Mouse (Mus musculus) lung, embryonic 16.5 days (tissue): ENCODE data around the gene Specc1. TPM values are rescaled to one million over a fixed set of nuclear protein-coding genes. Genes with fewer than 3 reads are reported as not detected.
A peak's percentile ranks its signal among the peaks of the same experiment; 100 is the strongest.

ENCODE experiments used
- ATAC-seq: fragments of 200-750 bp; cut with Nextera tagmentation; 2 replicates; pipeline ENCODE4 v1.8.0; 2017; ENCODE audit warnings: low read depth, mild to moderate bottlenecking, moderate library complexity
- H3K27ac ChIP-seq: fragments of 300-500 bp; sonication (generic); 2 replicates; pipeline ENCODE4 v1.5.1; 2014; ENCODE audit warnings: mild to moderate bottlenecking, control low read depth, low read length
- H3K27me3 ChIP-seq: fragments of 300-500 bp; sonication (generic); 2 replicates; pipeline ENCODE4 v1.6.1; 2014; ENCODE audit warnings: low read depth, low read length, mixed read lengths; ENCODE audit not compliant: control insufficient read depth, insufficient read depth
- H3K36me3 ChIP-seq: fragments of 300-500 bp; sonication (generic); 2 replicates; pipeline ENCODE4 v1.6.1; 2014; ENCODE audit warnings: low read length; ENCODE audit not compliant: control insufficient read depth, insufficient read depth
- H3K4me1 ChIP-seq: fragments of 300-500 bp; sonication (generic); replicated peaks from 2 replicates; pipeline ENCODE4 v1.6.1; 2014; ENCODE audit warnings: low read length, mixed read lengths; ENCODE audit not compliant: control insufficient read depth, insufficient read depth
- H3K4me2 ChIP-seq: fragments of 300-500 bp; sonication (generic); 2 replicates; pipeline ENCODE4 v1.6.1; 2014; ENCODE audit warnings: low read depth, low read length, control low read depth
- H3K4me3 ChIP-seq: fragments of 300-500 bp; sonication (generic); 2 replicates; pipeline ENCODE4 v1.5.1; 2014; ENCODE audit warnings: mild to moderate bottlenecking, low read length, control low read depth
- H3K9ac ChIP-seq: fragments of 300-500 bp; sonication (generic); 2 replicates; pipeline ENCODE4 v1.6.1; 2014; ENCODE audit warnings: low read length, control low read depth
- H3K9me3 ChIP-seq: fragments of 300-500 bp; sonication (generic); 2 replicates; pipeline ENCODE4 v1.6.1; 2016; ENCODE audit warnings: low read length; ENCODE audit not compliant: control insufficient read depth
- WGBS: fragments of 180-500 bp; shearing (Covaris S2); extraction: QIAGEN DNeasy Blood & Tissue Kit; methylation state at CpG from one replicate; pipeline ENCODE4 v1.1.7; 2014; 5-methylcytosine and 5-hydroxymethylcytosine counted together
- polyA plus RNA-seq: library from polyadenylated mRNA; unstranded; fragments of >200 nt; fragmentation: Nextera tagmentation; extraction: Ambion mirVana; gene quantifications from 2 replicates; pipeline ENCODE4 v1.2.1, GENCODE M21; 2015

Specc1 gene
- polyA plus RNA-seq, 1 experiment from 2014 or later, result 9.7 TPM

DNA sequence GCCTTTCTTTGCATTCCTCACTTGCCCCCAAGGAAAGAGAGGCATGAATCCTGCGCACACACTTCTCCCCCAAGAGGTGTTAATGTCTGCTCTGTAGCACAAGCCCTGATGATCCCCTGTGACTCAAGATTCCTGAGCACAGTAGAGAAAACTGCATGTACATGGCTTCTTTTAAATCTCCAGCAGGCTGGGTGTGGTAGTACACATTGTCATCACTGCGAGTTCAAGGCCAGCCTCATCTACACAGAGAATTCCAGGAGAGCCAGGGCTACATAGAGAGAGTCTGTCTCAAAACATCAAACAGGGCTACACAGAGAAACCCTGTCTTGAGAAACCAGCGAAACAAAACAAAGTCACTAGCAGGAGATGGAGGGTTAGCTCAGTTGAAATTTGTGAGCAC lies 211.6 kb downstream of the Specc1 start:
- ATAC-seq, result no peak
- H3K4me2 ChIP-seq, result no peak overlapping the region
- no peaks in the 10 kb centered on the region for H3K9me3 ChIP-seq
- no peaks in the 10 kb centered on the region for H3K36me3 ChIP-seq
- no peak overlapping the region for H3K9ac ChIP-seq
- 86% methylated on average over 3 of the region's 3 CpGs for WGBS
- no peaks in the 10 kb centered on the region for H3K27me3 ChIP-seq
- no peaks in the 10 kb centered on the region for H3K4me1 ChIP-seq
- no peak overlapping the region for H3K4me3 ChIP-seq
- no peak overlapping the region for H3K27ac ChIP-seq

DNA sequence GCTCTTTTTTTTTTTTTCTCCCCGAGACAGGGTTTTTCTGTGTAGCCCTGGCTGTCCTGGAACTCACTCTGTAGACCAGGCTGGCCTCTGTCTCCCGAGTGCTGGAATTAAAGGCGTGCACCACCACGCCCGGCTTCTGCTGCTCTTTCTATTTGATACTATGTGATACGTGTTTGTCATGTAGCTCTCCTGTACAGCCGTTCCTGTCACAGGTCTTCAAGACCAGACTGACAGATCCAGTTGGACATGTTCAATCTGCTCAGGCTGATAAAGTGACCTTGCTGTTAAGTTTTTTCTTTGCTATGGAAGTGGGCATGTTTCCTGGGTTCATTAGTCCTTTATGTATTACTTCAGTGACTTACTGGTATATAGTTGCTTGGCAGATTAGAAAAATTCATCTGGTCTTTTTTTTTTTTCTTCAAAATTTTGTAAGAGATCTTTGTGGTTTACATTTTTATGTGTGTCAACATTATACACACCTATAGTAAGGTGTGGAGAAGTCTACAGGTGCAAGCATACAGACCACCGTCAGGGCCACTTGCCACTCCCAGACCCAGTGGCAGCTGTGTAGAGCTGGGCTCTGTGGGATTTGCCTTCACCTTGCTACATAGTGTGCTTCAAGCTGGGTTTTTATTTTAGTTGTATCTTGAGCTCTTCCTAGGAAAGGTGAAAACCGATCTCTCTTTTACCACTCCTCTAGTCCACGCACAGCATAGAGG lies 221.0 kb downstream of the Specc1 start:
- H3K4me1 ChIP-seq, result no peaks in the 10 kb centered on the region
- 79% methylated on average over 10 of the region's 10 CpGs for WGBS
- H3K4me3 ChIP-seq, result no peak overlapping the region
- H3K36me3 ChIP-seq, result no peaks in the 10 kb centered on the region
- ATAC-seq, result no peak
- H3K27me3 ChIP-seq, result no peaks in the 10 kb centered on the region
- H3K4me2 ChIP-seq, result no peak overlapping the region
- no peak overlapping the region for H3K27ac ChIP-seq
- H3K9ac ChIP-seq, result no peak overlapping the region
- H3K9me3 ChIP-seq, result no peaks in the 10 kb centered on the region

DNA sequence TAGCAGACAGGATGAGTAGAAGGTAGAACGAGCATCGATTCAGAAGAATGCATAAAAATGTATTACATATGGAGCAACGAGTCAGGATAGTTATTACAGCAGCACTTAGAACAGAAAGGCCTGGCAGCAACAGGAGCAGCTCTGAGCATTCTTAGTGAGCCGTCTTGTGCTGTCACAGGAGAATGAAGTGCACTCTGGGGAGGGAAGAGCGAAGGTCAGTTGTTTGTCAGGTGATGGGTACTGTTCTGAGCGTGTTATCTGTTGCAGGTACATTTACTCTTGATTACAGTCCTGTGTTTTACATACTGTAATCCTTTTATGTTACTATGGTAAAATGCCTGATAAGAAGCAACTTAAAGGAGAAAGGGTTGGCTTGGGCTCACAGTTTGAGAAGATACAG lies 224.2 kb downstream of the Specc1 start:
- 85% methylated on average over 6 of the region's 6 CpGs for WGBS
- H3K4me2 ChIP-seq, result no peak overlapping the region
- no peak for ATAC-seq
- H3K9ac ChIP-seq, result no peak overlapping the region
- no peaks in the 10 kb centered on the region for H3K27me3 ChIP-seq
- H3K9me3 ChIP-seq, result no peaks in the 10 kb centered on the region
- H3K4me3 ChIP-seq, result no peak overlapping the region
- H3K36me3 ChIP-seq, result no peaks in the 10 kb centered on the region
- H3K4me1 ChIP-seq, result no peaks in the 10 kb centered on the region
- H3K27ac ChIP-seq, result no peak overlapping the region

DNA sequence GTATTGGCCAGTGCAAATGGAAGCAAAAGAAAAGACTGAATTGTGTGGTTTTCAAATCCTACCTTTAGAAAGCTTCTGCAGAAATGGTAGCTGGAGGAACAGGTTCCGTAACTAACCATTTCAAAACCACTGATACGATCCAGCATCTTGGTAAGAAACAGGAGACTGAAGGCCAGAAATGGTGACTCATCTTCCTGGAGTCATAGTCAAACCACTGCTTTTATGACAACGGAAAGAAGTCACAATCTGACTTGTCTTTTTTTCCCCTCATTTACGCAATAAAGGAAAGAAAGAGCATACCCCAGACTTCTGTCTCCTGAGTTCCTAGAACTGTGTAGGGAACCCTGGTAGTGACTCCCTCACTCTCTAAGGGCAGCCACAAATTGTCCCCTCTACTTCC lies 228.3 kb downstream of the Specc1 start:
- WGBS, result 85% methylated on average over 4 of the region's 4 CpGs
- Histone ChIP-seq H3K4me1 (no peaks in the 10 kb centered on the region), H3K9me3 (no peaks in the 10 kb centered on the region), H3K27ac (no peak overlapping the region), H3K36me3 (no peaks in the 10 kb centered on the region), H3K27me3 (no peaks in the 10 kb centered on the region), H3K4me2 (no peak overlapping the region), H3K4me3 (no peak overlapping the region), H3K9ac (no peak overlapping the region)
- ATAC-seq, result no peak

DNA sequence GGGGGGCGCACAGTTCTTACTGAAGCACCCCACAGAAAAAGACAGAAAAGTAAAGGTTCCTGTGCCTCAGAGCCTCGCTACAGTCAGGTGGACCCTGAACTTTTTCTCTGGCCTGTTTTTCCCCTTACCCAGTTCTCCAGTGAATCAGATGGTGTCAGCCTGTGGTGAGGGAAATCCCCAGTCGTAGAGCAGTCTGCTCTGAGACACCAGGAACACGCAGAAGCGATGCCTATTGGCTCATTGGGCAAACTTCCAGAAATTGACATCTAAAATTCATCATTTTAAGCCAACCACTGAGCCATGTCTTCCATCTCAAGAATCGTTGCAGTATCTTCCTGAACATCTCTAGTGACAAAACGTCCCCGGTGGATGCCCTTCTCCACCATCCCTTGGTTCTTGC lies 230.5 kb downstream of the Specc1 start:
- WGBS, result 81% methylated on average over 8 of the region's 8 CpGs
- H3K27me3 ChIP-seq, result no peaks in the 10 kb centered on the region
- H3K27ac ChIP-seq, result no peak overlapping the region
- no peaks in the 10 kb centered on the region for H3K9me3 ChIP-seq
- ATAC-seq, result no peak
- no peak overlapping the region for H3K4me2 ChIP-seq
- no peaks in the 10 kb centered on the region for H3K4me1 ChIP-seq
- no peak overlapping the region for H3K4me3 ChIP-seq
- no peaks in the 10 kb centered on the region for H3K36me3 ChIP-seq
- H3K9ac ChIP-seq, result no peak overlapping the region

DNA sequence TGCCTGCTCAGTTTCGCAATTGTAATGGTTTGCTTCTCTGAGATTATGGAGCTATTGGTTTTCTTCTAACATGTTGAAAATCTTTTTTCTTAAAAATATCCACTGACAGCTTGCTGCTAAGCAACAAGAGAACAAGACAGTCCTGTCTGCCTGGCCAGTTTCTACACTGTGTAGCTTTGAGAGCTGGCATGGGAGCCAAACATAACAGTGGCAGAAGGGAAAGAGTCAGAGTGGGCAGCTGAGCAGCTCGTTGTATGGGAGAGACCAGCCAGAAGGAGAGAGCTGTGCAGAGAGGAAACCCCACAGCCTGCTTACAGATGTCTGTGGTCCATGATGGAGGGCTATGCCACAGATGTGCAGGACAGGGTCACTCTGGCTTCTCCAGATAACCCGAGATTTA lies 235.5 kb downstream of the Specc1 start:
- H3K9me3 ChIP-seq, result no peaks in the 10 kb centered on the region
- 69% methylated on average over 3 of the region's 3 CpGs for WGBS
- H3K27ac ChIP-seq, result no peak overlapping the region
- no peak overlapping the region for H3K4me2 ChIP-seq
- H3K9ac ChIP-seq, result no peak overlapping the region
- no peak overlapping the region for H3K4me3 ChIP-seq
- H3K4me1 ChIP-seq, result no peaks in the 10 kb centered on the region
- no peaks in the 10 kb centered on the region for H3K27me3 ChIP-seq
- ATAC-seq, result no peak
- H3K36me3 ChIP-seq, result no peaks in the 10 kb centered on the region

DNA sequence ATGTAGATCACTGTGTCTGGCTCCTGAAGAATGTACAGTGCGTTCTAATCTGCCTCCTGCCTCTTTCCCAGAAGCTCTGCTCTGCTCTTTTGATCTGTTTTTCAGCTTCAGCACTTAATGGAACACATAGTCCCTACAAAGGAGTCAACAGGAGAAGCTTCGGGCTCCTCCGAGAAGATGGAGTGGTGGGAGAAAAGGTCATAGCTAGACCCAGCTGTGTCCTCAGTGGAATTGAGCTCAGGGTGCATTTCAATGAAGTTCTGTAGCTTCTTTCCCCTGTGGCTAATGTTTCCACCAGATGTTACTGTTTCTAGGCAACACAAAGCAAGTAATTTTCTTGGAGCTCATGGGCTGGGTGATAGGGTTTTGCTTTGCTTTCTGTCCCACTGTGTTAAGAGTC lies 236.6 kb downstream of the Specc1 start:
- no peak for ATAC-seq
- Histone ChIP-seq H3K4me1 (no peaks in the 10 kb centered on the region), H3K9ac (no peak overlapping the region), H3K36me3 (no peaks in the 10 kb centered on the region), H3K27me3 (no peaks in the 10 kb centered on the region), H3K4me2 (no peak overlapping the region), H3K4me3 (no peak overlapping the region), H3K9me3 (no peaks in the 10 kb centered on the region), H3K27ac (no peak overlapping the region)
- 75% methylated on average over 3 of the region's 3 CpGs for WGBS

DNA sequence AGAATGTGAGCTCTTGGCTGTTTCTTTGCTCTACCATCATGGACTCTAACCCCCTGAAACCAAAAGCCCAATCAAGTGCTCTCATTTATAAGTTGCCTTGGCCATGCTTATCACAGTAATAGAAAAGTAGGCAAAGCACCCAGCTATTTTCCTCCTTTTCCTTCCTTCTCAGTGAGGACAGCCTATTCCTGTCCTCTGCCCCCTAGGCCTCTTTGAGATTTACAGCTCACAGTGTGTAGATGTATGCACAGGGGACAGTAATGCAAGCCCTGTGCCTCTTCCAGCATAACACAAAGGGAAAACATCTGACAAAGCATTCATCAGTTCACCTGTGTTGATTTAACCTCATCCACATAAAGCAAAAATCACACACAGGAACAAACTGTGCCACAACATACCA lies 237.7 kb downstream of the Specc1 start:
- Histone ChIP-seq H3K27ac (no peak overlapping the region), H3K9ac (no peak overlapping the region), H3K4me2 (no peak overlapping the region), H3K4me1 (no peaks in the 10 kb centered on the region), H3K36me3 (no peaks in the 10 kb centered on the region), H3K4me3 (no peak overlapping the region), H3K27me3 (no peaks in the 10 kb centered on the region), H3K9me3 (no peaks in the 10 kb centered on the region)
- ATAC-seq, result no peak

DNA sequence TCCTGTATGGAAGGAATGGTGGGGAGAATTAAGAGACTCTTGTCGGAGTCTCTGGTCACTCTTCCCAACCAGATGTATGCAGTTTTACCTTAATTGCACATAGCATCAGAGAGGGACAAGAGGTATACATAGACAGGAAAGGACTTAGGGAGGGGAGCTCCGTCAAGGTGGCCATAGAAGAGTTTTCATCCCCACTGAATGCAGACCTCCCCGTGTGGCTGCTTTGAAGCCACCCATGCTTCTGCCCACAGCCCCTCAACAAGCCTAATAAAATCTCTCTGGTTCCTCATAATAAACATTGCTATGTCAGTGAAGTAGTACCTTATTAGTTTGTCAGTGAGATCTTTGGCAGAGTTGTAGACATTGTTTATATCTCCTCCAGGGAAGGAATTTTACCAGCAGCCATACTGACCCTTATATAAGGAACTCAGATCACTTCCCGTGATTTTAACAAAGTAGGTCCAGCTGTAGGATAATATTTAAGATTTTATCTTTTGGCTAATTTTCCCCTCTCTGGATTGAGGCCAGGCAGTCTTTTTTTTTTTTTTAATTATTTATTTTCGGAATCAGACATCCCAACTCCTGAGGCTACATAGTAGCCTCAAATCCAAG lies 244.4 kb downstream of the Specc1 start:
- no peaks in the 10 kb centered on the region for H3K27me3 ChIP-seq
- 0 out of 2 replicates have a peak, but pooled peaks cover 2% of the 10 kb centered on the region for H3K4me1 ChIP-seq
- H3K36me3 ChIP-seq, result no peaks in the 10 kb centered on the region
- no peaks in the 10 kb centered on the region for H3K9me3 ChIP-seq
- no peak overlapping the region for H3K4me2 ChIP-seq
- H3K9ac ChIP-seq, result no peak overlapping the region
- H3K27ac ChIP-seq, result no peak overlapping the region
- ATAC-seq, result peak; percentile 70
- WGBS, result 48% methylated on average over 5 of the region's 5 CpGs
- H3K4me3 ChIP-seq, result no peak overlapping the region
